Mouse (Mus musculus) urinary bladder, postnatal 0 days (tissue): Measurements from ENCODE around the gene Mup18. TPM values are rescaled to one million over a fixed set of nuclear protein-coding genes. Genes with fewer than 3 reads are reported as not detected.

Experiments
- polyA plus RNA-seq: library from polyadenylated mRNA; unstranded; fragments of >200 nt; fragmentation: Nextera tagmentation; extraction: Ambion mirVana; gene quantifications from 2 replicates; pipeline ENCODE4 v1.2.1, GENCODE M21; 2015

Mup18 gene
- not detected in 2 replicates for polyA plus RNA-seq

GRCm38 (mm10) chr4:61674036-61674435 lies at the start of gene Mup18:
Mup18 (minus strand) TSS chr4:61674136.

Other genes starting within 250 kb of the Mup18 start
- gene Mup15, start 234.4 kb downstream of the Mup18 start, polyA plus RNA-seq, result not detected in 2 replicates
- gene Mup16, start 154.6 kb downstream of the Mup18 start, polyA plus RNA-seq, result not detected in 2 replicates
- not detected in 2 replicates for gene Mup17, start 78.3 kb downstream of the Mup18 start, polyA plus RNA-seq
- not detected in 2 replicates for gene Mup19, start 108.1 kb upstream of the Mup18 start, polyA plus RNA-seq
- gene Mup5, start 161.1 kb upstream of the Mup18 start, polyA plus RNA-seq, result not detected in 2 replicates